Mouse (Mus musculus) olfactory bulb, adult 2 months (tissue): ENCODE measurements at regions not wholly inside any gene's neighbourhood (a gene's known extent, or its start where the extent isn't known, plus 50 kb on each side); places are given as distances from the start of the nearest gene placed in this dataset.

Source experiments
- CTCF ChIP-seq: fragments of 200-500 bp; IDR thresholded peaks from 2 replicates; pipeline ENCODE4 v1.5.1; 2012; ENCODE audit warnings: low read depth, mild to moderate bottlenecking, low read length, moderate library complexity; ENCODE audit not compliant: insufficient read depth
- POLR2A ChIP-seq: fragments of 200-500 bp; IDR thresholded peaks from 2 replicates; pipeline ENCODE4 v1.6.1; 2012; ENCODE audit warnings: mild to moderate bottlenecking, low read depth, low read length, moderate library complexity; ENCODE audit not compliant: insufficient read depth

- TF ChIP-seq CTCF: no peak
- TF ChIP-seq POLR2A: no peak
Observed at GRCm38 (mm10) chr12:107559191-107559590, 70.8 kb downstream of the 3110018I06Rik start.
